ENCODE assay signal across 18 mouse cellular contexts in genomic region chr8:4463061-4463460, GRCm38 (mm10).
"Had no signal": no experiment of that assay in that cellular context is flagged by ENCODE, and none has a peak within 500 bp of the region (broad histone marks: within the 10 kb centered on the region; RNA-seq: fewer than 3 reads in every experiment).

No protein-coding gene starts in this region.

- H3K9ac ChIP-seq: lung, embryonic 14.5 days; midbrain, embryonic 13.5 days; midbrain, embryonic 15.5 days; neural tube, embryonic 13.5 days; neural tube, embryonic 15.5 days had no signal

- H3K4me3 ChIP-seq: midbrain, embryonic 10.5 days; midbrain, embryonic 13.5 days; midbrain, embryonic 15.5 days; myocyte; neural tube, embryonic 13.5 days; neural tube, embryonic 15.5 days had no signal

- H3K27me3 ChIP-seq: midbrain, embryonic 13.5 days; midbrain, embryonic 15.5 days; neural tube, embryonic 13.5 days; neural tube, embryonic 15.5 days had no signal

- DNase-seq: lung, adult 18-20 months; lung, embryonic 14.5 days; lung, postnatal 10 days; lung, postnatal 4 days; retina, postnatal 1 day; right cerebral cortex, adult 18-20 months; right cerebral cortex, postnatal 25 days; right cerebral cortex, postnatal 4 days; spleen, adult 18-20 months; thymus, adult 18-20 months; thymus, postnatal 14 days; thymus, postnatal 36 days had no signal

- H3K4me1 ChIP-seq: midbrain, embryonic 10.5 days; midbrain, embryonic 13.5 days; midbrain, embryonic 15.5 days; neural tube, embryonic 13.5 days; neural tube, embryonic 15.5 days had no signal

- H3K36me3 ChIP-seq: midbrain, embryonic 10.5 days; midbrain, embryonic 13.5 days; midbrain, embryonic 15.5 days; neural tube, embryonic 13.5 days; neural tube, embryonic 15.5 days had no signal

- H3K27ac ChIP-seq: midbrain, embryonic 10.5 days; midbrain, embryonic 13.5 days; midbrain, embryonic 15.5 days; neural tube, embryonic 13.5 days; neural tube, embryonic 15.5 days had no signal
